Mouse (Mus musculus) MEL (cell line): ENCODE data around the gene Prdm4.

Experiments used
- CHD1 ChIP-seq: IDR thresholded peaks from 2 replicates; pipeline ENCODE4 v1.6.1; 2012; ENCODE audit warnings: low read depth, mild to moderate bottlenecking, inconsistent platforms, low read length, improper control_type of control experiment
- CTCF ChIP-seq, 3 experiments: IDR thresholded peaks in 2 of 3; conservative IDR thresholded peaks in 1 of 3; 2 replicates each; pipeline ENCODE4 v1.5.1; 2011 to 2012; ENCODE audit warnings: low read length in 3 of 3, low read depth in 2 of 3, mild to moderate bottlenecking in 2 of 3, improper control_type of control experiment in 1 of 3, inconsistent platforms in 1 of 3, mixed read lengths in 1 of 3, moderate library complexity in 1 of 3; ENCODE audit not compliant: control insufficient read depth in 1 of 3, insufficient read depth in 1 of 3, poor library complexity in 1 of 3, severe bottlenecking in 1 of 3
- EP300 ChIP-seq, 2 experiments: IDR thresholded peaks; 2 replicates each; pipeline ENCODE4 v1.6.1; 2011; ENCODE audit warnings: improper control_type of control experiment in 2 of 2, low read length in 2 of 2, low read depth in 1 of 2, mild to moderate bottlenecking in 1 of 2
- ETS1 ChIP-seq: IDR thresholded peaks from 2 replicates; pipeline ENCODE4 v1.6.1; 2012; ENCODE audit warnings: low read depth, mild to moderate bottlenecking, inconsistent platforms, low read length, improper control_type of control experiment, moderate library complexity
- GATA1 ChIP-seq: IDR thresholded peaks from 2 replicates; pipeline ENCODE4 v1.6.1; 2011; ENCODE audit warnings: low read depth, low read length, improper control_type of control experiment
- HCFC1 ChIP-seq: IDR thresholded peaks from 2 replicates; pipeline ENCODE4 v1.6.1; 2012; ENCODE audit warnings: low read depth, mild to moderate bottlenecking, inconsistent platforms, low read length, improper control_type of control experiment, moderate library complexity
- MAFK ChIP-seq: IDR thresholded peaks from 2 replicates; pipeline ENCODE4 v1.6.1; 2011; ENCODE audit warnings: low read depth, mild to moderate bottlenecking, low read length, improper control_type of control experiment, borderline replicate concordance
- MAX ChIP-seq: IDR thresholded peaks from 2 replicates; pipeline ENCODE4 v1.6.1; 2011; ENCODE audit warnings: low read length, improper control_type of control experiment
- POLR2A ChIP-seq, 2 experiments: IDR thresholded peaks; 2 replicates each; pipeline ENCODE4 v1.6.1; 2011 to 2012; ENCODE audit warnings: low read length in 2 of 2, mild to moderate bottlenecking in 2 of 2, control low read depth in 1 of 2, improper control_type of control experiment in 1 of 2, low read depth in 1 of 2, moderate library complexity in 1 of 2; ENCODE audit not compliant: control insufficient read depth in 1 of 2, insufficient read depth in 1 of 2, poor library complexity in 1 of 2
- POLR2AphosphoS5 ChIP-seq: IDR thresholded peaks from 2 replicates; pipeline ENCODE4 v1.6.1; 2012; ENCODE audit warnings: low read depth, borderline replicate concordance, mild to moderate bottlenecking, inconsistent platforms, low read length, moderate library complexity, mixed read lengths
- UBTF ChIP-seq: IDR thresholded peaks from 2 replicates; pipeline ENCODE4 v1.6.1; 2012; ENCODE audit warnings: low read depth, mild to moderate bottlenecking, inconsistent platforms, low read length, improper control_type of control experiment, moderate library complexity, borderline replicate concordance; ENCODE audit not compliant: insufficient read depth
- USF1 ChIP-seq: IDR thresholded peaks from 2 replicates; pipeline ENCODE4 v1.6.1; 2014; ENCODE audit warnings: low read depth, mild to moderate bottlenecking, inconsistent platforms, low read length, improper control_type of control experiment, moderate library complexity
- ZC3H11A ChIP-seq: IDR thresholded peaks from 2 replicates; pipeline ENCODE4 v1.6.1; 2012; ENCODE audit warnings: low read depth, mild to moderate bottlenecking, inconsistent platforms, low read length, improper control_type of control experiment
- ZKSCAN1 ChIP-seq: IDR thresholded peaks from 2 replicates; pipeline ENCODE4 v1.6.1; 2012; ENCODE audit warnings: low read depth, mild to moderate bottlenecking, inconsistent platforms, low read length, improper control_type of control experiment, moderate library complexity

DNA sequence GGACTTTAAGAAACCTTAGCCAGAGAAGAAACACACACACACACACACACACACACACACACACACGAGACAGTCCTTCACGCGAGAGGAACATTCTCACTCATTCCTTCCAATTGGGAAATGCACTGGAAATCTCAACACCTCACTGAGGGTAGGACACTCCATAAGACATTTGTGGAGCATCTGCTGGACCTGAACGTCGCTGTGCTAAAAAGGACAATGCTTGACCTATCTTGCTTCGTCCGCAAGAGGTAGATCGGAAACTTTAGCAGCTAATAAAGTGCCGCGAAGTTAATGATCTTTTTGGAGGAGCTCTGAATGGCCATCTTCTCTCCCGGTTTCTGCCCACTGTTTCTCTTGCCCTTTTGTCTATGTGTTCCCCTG lies 12.3 kb upstream of the Prdm4 start:
- no peak for TF ChIP-seq CTCF (IDR thresholded peaks at IDR 0.05 in 2 of 3, conservative IDR thresholded peaks at IDR 0.05 in 1 of 3; ENCODE audit: control insufficient read depth in 1 of 3, insufficient read depth in 1 of 3, low read depth in 2 of 3, low read length in 3 of 3, poor library complexity in 1 of 3, severe bottlenecking in 1 of 3)
- TF ChIP-seq POLR2A (IDR thresholded peaks at IDR 0.05; ENCODE audit: control insufficient read depth in 1 of 2, insufficient read depth in 1 of 2, low read depth in 1 of 2, low read length in 2 of 2, poor library complexity in 1 of 2) = no peak
- no peak for TF ChIP-seq UBTF
- TF ChIP-seq CHD1 = no peak
- TF ChIP-seq POLR2AphosphoS5 = no peak
- no peak for TF ChIP-seq MAFK
- no peak for TF ChIP-seq HCFC1
- TF ChIP-seq ETS1 = no peak
- no peak for TF ChIP-seq GATA1
- no peak for TF ChIP-seq ZKSCAN1
- no peak for TF ChIP-seq MAX
- TF ChIP-seq ZC3H11A = no peak
- no peak for TF ChIP-seq USF1
- no peak for TF ChIP-seq EP300 (IDR thresholded peaks at IDR 0.05; ENCODE audit: low read depth in 1 of 2, low read length in 2 of 2)
